Mouse (Mus musculus) heart, adult 2 months (tissue): Measurements from ENCODE around the gene Cuedc1.

Experiments
- CTCF ChIP-seq: fragments of 200-600 bp; IDR thresholded peaks from 2 replicates; pipeline ENCODE4 v1.8.1; 2022; ENCODE audit warnings: antibody characterized with exemption, mild to moderate bottlenecking, moderate library complexity
- EP300 ChIP-seq: fragments of 200-500 bp; IDR thresholded peaks from 2 replicates; pipeline ENCODE4 v1.6.1; 2011; ENCODE audit warnings: low read depth, low read length, control low read depth; ENCODE audit not compliant: insufficient read depth

DNA sequence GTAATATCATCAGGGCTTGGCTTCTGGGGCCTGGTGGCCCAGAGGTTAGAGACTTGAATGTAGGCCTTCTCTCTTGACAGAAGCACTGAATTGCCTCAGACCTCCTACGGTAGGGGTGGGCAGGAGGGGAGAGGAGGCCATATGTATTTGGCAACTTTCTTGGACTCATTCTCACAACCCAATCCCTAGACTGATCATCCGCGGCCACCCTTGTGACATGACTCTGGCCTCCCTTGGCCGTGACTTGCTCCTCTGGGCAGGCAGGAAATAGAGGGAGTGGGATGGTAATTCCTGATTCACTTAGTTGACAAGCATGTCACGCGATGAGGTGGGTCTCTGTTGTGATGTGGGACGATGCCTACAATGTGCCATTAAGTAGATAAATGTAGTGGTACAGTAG, 68.6 kb downstream of the Cuedc1 start:
- TF ChIP-seq CTCF (no peak), EP300 (no peak)
